Mouse (Mus musculus) urinary bladder, postnatal 25 days (tissue): Measurements from ENCODE around the gene Terf2.
"Not testable (repeated sequence)": the region's sequence is repeated elsewhere in the genome, so short reads cannot be mapped to it uniquely, and the experiment has no call there.

Experiments
- DNase-seq: peaks from one replicate; pipeline ENCODE4 v3.0.0; 2022; ENCODE audit warnings: low spot score

Gene Terf2

DNA sequence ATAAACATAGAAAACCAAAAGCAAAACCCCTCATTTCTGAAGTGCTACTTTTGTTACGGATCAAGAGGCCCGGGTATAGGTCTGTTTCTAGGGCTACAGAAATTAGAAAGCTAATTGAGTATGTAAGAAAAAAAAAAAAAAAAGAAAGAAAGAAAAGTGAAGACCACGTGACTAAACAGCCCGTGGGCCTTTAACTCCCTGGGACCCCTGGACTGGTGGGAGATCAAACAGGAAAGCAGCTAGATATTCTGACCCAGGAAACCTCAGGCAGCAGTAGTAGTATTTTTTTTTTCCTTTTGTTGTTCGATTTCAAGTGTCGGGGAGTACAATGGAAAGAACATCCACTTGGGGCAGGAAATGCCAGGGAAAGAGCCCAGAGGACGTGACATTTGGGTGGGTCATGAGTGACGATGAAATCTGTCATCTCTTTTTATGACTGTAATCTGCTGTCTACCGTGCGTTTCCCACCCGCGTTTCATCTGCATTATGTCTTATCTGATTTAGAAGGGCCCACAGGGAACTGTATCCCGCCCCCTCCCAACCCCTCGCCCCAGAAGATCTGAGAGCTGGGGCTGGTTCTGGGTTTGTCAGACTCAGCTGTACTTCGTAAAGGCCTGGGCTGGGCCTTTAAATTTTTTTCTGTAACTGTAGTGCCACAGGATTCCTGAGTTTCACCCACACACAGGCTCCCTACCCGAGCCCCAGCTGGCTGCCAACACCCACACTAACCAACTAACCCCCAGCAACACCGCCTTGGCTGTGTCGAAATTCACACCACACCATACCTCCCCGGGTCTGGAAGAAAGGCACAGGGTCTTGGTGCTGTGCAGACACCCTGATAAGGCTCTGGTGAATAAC, 18.0 kb upstream of the Terf2 start:
- DNase-seq = no peak

DNA sequence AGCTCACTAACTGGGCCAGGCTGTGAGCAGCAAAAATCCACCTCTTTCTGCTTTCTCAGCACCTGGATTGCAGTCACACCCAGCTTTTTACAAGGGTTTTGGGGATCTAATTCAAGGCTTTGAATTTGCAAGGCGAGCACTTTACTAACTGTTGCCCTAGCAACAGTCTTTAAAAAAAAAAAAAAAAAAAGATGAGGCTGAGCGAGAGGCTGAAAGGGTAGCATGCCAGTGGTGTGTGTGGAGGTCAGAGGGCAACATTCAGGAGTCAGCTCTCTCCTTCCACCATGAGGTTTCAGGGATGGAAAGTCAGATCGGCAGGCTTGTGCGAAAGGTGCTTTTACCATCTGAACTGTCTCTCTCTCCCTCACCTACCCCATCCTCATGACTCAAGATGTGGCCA, 16.9 kb upstream of the Terf2 start:
- no peak for DNase-seq

DNA sequence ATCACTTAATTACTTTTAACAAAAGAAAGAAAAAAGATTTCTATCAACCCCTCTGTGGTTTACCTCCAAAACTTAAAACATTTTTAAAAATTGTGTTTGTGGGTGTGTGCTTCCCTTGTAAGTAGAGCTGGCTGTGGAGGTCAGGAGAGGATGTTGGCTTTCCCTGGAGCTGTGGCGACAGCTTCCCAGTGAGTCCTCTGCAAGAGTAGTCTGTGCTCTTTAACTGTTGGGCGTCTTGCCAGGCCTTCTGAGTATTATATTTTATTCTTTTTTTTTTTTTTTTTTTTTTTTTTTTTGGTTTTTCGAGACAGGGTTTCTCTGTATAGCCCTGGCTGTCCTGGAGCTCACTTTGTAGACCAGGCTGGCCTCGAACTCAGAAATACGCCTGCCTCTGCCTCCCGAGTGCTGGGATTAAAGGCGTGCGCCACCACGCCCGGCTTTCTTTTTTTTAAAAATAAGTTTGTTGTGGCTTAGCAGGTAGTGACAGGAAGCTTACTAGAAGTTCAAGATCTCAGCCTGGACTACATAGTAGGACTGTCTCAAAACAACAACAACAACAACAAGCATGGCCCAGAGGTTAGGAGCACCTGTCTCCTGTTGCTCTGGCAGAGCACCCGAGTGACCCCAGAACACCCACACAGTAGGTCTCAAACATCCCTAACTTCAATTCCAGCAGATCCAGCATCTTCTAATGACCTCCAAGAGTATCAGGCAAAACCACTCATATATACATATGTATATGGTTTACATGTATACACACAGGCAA, 15.2 kb upstream of the Terf2 start:
- DNase-seq = no peak

DNA sequence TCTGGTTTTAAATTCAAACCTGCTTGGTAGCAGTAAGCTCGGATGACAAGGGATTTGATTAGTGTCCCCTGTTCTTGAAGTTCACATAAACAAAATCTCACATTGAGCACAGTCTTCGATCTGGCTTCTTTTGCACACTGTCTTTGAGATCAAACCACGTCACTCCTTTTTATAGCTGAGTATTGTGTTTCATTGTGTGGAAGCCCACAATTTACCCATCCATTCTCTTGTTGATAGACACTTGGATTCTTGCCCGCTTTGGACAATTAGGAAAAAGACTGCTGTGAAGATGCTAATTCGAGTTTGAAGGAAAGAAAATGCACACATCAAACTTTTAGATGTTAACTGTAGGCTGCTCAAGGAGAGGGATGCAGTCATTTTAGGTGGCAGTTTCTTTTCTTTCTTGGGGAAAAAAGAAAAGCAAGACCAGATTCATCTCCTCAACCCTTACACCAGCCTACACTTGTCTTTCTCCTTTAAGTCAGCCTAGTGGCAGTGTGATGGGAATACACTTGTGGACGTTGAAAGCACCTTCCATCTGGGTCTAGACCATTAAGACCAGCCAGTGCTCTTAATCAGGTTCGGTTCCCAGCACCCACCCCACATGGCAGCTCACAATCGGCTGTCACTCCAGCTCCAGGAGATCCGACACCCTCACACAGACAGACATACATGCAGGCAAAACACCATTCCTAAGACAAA, 14.4 kb upstream of the Terf2 start:
- DNase-seq = no peak

DNA sequence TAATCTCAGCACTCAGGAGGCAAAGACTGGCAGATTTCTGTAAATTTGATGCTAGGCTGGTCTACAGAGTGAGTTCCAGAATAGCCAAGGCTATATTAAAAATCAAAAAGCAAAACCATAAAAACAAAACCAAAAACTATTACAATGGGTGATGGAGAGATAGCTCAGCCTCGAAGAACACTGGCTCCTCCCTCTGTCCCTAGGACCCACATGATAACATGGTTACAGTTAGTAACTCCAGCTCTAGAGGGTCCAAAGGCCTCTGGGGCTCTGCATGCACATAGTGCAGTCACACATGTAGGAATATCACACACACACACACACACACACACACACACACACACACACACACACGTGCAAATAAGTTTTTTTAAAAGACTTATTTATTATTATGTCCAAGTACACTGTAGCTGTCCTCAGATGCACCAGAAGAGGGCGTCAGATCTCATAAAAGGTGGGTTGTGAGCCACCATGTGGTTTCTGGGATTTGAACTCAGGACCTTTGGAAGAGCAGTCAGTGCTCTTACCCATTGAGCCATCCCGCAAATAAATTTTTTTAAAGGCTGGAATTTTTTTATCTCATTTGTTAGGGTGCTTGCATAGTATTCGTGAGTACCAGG, 13.6 kb upstream of the Terf2 start:
- DNase-seq = no peak

DNA sequence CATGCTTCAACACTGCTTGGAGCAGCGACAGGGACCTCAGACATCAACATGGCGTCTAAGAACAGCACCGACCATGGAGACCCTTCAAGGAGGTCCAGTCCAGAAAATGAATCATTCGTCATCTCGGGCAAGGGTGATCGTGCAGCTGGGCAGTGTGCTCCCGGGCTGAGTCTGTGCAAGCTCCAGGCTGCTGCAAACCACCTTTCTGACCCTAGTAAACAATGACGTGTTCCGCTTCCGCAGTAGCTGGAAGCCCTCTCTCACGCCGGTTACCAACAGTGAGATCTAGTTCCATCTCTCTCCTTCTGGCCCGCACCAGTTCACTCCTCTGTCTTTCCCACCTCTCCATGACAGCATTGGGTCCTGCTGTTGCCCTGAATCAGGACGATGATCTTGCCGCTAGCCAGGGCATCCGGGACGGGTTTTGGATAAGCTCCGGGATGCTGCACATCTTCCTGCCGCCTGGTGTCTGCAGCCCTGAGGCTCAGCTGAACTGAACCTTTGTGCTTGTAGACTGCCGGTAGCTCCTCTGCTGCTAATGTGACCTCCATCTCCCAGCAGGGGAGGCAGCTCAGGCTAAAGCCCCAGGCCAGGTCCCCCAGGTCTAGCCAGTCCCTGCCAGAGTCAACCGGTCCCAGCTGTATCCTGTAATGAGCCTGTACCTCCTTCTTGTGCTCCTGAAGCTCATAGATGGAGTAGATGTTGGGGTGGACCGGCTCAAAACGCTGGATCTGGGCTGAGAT, 12.8 kb upstream of the Terf2 start:
- no peak for DNase-seq

DNA sequence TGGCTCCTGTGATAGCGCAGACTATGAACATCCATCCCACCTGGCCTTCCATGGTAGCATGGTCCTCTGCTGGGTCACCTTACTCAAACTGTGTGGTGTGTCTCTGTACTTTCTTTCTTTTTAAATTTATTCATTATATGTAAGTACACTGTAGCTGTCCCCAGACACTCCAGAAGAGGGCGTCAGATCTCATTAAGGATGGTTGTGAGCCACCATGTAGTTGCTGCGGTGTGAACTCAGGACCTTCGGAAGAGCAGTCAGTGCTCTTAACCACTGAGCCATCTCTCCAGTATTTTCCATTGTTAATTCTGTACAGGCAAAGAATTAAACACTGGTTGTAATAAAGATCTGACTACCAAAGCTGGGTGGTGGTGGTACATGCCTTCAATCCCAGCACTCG, 11.7 kb upstream of the Terf2 start:
- DNase-seq = not testable (repeated sequence)

DNA sequence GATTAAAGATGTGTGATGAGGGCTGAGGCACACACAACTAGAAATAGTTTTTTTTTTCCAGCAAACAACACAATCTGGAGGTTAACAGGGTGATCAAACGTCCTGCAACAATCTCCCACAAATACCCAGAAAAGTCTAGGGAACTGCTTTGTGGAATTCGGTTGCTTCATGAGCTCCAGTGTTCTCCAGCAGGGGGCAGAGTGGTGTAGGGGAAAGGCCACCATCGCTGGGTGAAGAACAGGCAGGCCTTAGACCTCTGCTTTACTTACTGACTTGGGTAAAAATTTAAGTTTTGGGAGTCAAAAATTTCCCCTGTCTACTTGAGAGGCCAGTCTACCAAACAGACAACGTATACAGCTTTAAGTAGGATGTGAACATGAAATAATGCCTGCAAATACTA, 8.2 kb upstream of the Terf2 start:
- DNase-seq = peak; percentile 85

DNA sequence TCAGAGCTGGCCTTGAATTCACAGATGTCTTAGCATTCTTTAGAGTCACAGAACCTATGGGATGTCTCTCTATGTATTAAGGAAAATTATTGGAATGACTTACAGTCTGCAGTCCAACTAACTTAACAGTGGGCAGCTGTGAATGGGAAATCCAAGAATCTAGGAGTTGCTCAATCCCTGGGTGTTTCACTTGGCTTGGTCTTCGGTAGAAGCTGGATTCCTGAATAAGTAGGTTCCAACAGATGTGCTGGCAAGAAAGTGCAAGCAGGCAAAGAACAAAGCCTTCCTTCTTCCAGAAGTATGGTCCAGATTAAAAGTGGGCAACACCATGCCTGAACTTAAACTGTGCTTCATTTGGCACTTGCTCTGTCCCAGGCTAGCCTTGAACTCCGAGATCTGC, 4.3 kb upstream of the Terf2 start:
- DNase-seq = no peak

DNA sequence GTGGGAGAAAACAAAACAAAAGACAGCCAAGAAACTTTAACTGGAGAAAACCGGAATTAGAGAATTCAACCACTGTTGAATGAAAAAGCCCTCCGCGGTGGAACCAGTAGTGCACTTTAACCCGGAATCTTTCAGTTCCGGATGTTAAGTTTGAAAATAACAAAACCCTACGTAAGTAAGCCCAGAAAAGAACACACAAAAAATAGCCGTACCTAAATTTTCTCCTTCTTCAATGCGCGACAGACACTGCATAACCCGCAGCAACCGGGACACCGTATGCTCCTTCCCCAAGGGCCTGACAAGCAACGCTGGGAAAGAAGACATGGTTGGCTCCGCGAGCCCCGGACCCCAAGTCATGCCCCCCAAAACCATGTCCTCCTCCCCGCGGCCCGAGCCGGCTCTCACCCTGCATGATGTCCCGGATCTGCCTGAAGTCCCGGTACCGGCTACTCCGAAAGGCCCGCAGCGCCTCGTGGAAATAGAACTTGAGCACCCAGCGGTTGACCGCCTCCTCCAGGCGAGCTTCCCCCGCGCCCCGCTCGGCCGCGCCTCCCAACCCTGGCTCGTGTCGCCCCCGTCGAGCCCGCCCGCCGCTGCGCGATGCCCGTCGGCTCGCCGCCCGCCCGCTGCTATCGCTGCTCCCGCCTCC, 506 bp downstream of the Terf2 start:
- DNase-seq = no peak

DNA sequence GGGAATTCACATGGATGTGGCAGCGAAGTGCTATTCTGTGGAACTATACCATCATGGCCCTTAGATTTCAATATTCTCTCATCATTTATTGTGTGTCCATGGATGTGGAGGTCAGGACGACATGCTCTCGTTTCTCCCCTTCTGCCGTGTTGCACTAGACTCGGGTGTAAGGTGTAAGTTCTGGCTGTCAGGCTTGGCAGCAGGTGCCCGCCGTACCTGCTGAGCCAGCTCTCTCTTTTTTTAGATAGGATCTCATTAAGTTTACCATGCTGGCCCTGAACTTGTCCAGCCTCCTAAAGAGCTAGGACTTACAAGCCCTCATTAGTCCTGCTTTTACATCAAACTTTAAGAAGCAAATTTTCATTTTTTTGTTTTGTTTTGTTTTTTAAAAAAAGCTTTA, 5.8 kb downstream of the Terf2 start:
- DNase-seq = no peak

DNA sequence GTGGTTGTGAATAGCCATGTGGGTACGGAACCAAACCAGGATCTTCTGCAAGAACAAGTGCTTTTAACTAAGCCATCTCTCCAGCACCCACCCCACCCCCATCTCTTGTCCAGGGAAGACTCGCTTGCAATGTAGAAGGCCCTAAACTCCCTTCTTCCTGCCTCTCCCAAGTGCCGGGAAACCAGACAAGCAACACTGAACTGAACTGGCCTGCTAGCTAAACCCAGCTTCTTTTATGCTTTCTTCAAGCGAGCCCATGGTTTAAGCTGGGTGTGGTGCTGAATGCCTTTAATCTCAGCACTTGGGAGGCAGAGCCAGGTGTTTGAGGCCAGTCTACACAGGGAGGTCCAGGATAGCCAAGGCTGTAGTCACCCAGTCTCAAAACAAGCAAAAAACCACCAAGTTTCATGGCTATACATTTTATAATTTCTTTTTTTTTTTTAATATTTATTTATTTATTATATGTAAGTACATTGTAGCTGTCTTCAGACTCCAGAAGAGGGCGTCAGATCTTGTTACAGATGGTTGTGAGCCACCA, 7.8 kb downstream of the Terf2 start:
- no peak for DNase-seq

DNA sequence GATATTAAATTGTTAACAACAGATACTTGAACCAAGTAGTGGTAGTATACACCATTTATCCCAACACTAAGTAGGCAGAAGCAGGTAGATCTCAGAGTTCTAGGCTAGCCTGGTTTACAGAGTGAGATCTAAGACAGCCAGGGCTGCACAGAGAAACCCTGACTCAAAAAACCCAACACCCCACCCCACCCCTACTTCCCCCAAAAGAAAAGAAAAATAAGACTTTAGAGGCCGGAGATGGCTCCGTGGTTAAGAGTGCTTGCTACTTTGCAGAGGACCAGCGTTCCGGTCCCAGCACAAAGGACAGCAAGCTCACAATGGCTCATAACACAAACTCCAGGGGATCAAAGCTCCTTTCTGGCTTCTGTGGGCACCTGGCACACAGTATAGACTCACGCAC, 10.3 kb downstream of the Terf2 start:
- DNase-seq = no peak

DNA sequence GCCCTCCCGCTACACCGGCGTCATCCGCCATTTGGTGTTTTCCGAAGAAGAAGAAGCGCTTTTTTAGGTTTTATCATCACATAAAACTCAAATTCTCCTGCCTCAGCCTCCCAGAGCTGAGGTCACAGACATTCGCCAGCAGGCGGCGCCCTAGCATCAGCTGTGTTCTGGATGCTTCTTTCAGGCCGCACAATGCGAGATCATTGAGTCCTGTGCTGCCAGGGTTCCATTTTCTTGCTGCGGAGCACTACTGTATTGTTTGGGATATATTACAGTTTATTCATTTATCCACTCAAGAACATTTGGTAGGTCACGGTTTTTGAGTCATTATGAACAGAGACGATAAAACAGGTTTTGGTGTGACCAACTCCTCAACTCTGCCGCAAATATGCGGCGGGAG, 11.0 kb downstream of the Terf2 start:
- no peak for DNase-seq

DNA sequence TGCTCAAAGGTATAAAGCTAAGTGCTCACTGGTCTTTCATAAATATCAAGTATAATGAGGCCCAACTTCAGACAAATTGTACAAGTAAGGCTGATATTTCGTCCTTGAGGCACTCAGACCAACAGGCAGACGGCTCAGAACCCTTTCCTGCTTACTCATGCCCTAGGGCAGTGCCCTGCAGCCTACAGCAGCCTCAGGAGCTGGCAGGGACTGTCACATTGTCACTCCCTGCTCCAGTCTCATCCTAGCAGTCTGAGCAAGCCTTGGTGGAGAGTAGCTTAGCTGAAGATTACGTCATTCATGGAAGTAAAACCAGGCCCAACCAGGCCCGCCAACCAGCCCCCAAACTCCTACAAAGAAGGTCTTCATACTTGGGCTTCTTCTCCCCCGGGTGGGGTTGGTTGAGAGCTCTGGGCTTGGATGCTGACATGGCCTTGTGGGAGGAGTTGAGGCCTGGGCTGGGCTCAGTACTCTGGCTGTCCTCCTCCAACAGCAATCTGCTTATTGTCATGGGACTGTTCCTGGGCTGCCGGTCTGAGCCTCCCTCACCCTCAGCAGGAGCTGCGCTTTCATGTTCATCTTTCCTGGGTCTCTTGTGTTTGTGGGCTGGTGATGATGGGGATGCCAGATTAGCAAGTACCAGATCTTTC, 20.0 kb downstream of the Terf2 start:
- no peak for DNase-seq

DNA sequence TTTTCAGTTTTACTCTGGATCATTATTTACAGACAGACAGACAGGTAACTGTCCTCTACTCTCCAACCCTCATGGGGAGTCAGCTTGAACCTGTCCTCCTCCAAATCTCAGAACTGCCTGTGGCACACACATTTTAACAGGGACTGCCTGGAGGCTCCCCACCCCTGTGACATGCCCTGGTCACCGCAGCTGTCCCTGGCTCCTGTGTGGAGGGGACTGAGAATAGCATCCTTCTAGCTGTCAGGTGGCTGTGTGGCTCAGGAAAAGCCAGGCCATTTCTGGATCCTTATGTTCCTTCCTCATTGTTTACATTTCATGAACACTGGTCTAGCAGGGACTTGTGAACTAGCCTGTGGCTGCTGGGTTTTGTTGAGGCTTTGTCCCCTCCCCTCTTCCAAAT, 22.2 kb downstream of the Terf2 start:
- no peak for DNase-seq

DNA sequence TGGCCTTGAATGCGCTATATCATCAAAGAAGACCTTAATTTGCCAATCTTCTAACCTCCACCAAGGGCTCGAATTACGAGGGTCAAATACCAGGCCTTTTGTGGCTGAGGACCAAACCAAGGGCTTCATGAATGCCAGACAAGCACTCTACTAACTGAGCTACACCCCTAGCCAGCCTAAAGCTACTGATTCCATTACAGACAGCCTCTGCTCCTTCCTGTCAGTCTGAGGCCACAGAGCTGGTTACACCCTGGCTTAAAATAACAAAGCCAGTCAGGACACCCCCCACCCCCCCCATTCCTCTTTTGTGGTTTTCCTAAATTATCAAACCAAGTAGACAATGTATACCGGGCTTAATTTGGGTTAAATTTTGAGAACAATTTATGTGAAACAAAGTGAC, 22.6 kb downstream of the Terf2 start:
- no peak for DNase-seq

DNA sequence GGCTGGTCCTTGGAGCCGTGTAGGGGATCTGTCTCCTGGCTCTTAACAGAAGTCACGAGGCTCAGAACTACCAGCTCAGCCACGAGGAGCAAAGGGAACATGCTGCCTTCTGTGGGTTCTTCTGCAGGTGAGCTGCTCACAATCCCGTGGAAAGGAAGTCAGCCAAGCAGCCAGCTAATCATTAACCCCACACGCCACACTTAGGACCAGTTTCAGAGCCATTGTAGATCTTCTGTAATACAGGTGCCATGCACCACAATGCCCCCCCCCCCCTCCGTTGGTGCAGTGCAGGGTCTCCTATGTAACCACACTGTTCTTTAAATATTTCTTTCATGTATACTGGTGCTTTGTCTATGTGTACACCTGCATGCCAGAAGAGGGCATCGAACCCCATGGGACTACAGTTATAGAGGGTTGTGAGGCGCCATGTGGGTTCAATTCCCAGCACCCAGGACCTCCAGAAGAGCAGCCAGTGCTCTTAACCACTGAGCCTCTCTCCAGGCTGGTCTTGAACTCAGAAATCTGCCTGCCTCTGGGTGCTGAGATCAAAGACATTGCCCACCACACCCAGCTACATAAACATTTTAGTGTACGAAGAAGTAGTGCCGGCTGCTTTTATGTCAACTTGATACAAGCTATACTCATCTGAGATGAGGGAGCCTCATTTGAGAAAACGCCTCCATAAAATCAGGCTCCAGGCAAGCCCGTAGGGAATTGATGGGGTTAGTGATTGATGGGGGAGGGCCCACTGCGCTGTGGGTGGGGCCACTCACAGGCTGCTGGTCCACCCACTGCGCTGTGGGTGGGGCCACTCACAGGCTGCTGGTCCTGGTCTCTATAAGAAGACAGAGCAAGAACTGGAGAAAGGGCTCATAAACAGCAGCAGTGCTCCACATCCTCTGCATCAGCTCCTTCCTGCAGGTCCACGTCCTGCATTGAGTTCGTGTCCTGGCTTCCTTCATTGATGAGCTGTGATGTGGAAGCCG, 30.5 kb downstream of the Terf2 start, which contains the start of gene Tmed6:
TSS of gene Tmed6 (minus strand) at position 134 of the 986 bp plus-strand sequence.
- DNase-seq = no peak

DNA sequence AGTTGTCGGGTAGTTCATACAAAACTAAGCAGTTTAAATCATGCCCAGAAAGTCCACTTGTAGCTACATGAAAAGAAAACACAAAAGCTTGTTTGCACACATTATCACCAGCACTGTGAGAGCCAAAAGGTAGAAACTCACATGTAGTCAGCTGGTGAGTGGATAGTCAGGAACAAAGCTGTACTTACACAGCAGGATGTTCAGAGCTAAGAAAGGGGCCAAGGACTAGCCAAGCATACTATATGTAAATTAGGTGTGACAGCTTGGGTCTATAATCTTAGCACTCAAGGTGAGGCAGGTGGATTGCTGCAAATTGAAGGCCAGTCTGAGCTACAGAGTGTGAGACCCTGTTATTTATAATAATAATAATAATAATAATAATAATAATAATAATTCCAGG, 33.7 kb downstream of the Terf2 start:
- no peak for DNase-seq
